Mouse (Mus musculus) bone marrow, adult 2 months (tissue): ENCODE data around the gene Gm7534.

ENCODE experiments used
- CTCF ChIP-seq: fragments of 200-500 bp; IDR thresholded peaks from 2 replicates; pipeline ENCODE4 v1.5.1; 2011; ENCODE audit warnings: low read length, control low read depth; ENCODE audit not compliant: control insufficient read depth, insufficient read depth
- POLR2A ChIP-seq: fragments of 200-500 bp; IDR thresholded peaks from 2 replicates; pipeline ENCODE4 v1.6.1; 2011; ENCODE audit warnings: low read depth, mild to moderate bottlenecking, control low read depth, low read length, borderline replicate concordance; ENCODE audit not compliant: control insufficient read depth

- TF ChIP-seq POLR2A = no peak
- peak; percentile 39; the same call in 1 of the 2 replicates for TF ChIP-seq CTCF
Observed at GRCm38 (mm10) chr4:134166906-134167305, 35.9 kb downstream of the Gm7534 start.
